Mouse (Mus musculus) kidney, postnatal 14 days (tissue): ENCODE measurements around the gene Cnst.

Source experiments
- DNase-seq: peaks from one replicate; pipeline ENCODE4 v3.0.0; 2022; ENCODE audit warnings: mixed read lengths

Cnst gene

GRCm38 (mm10) chr1:179649324-179649723 lies 103.2 kb downstream of the Cnst start:
- DNase-seq = no peak

GRCm38 (mm10) chr1:179650284-179650683 lies 104.1 kb downstream of the Cnst start:
- DNase-seq = no peak

- no peak for DNase-seq
Observed at GRCm38 (mm10) chr1:179651224-179651623, 105.1 kb downstream of the Cnst start.

- no peak for DNase-seq
Observed at GRCm38 (mm10) chr1:179663065-179663464, 116.9 kb downstream of the Cnst start.

GRCm38 (mm10) chr1:179664309-179664930 lies 118.2 kb downstream of the Cnst start:
- DNase-seq = no peak

GRCm38 (mm10) chr1:179666971-179667370 lies 120.8 kb downstream of the Cnst start:
- no peak for DNase-seq

- DNase-seq = no peak
Observed at GRCm38 (mm10) chr1:179667450-179667849, 121.3 kb downstream of the Cnst start.

GRCm38 (mm10) chr1:179668013-179668805 lies 122.0 kb downstream of the Cnst start, which contains the start of gene Sccpdh:
Gene Sccpdh, plus strand, starts transcription at chr1:179668210.
- DNase-seq = peak; percentile 94

GRCm38 (mm10) chr1:179668836-179669537 lies 122.8 kb downstream of the Cnst start:
- DNase-seq = peak; percentile 12

GRCm38 (mm10) chr1:179674355-179674754 lies 128.2 kb downstream of the Cnst start:
- no peak for DNase-seq

GRCm38 (mm10) chr1:179677031-179677430 lies 130.9 kb downstream of the Cnst start:
- no peak for DNase-seq
